Mouse (Mus musculus): ENCODE results near the gene Jph2. TPM values are rescaled to one million over a fixed set of nuclear protein-coding genes. Genes with fewer than 3 reads are reported as not detected.

Jph2 gene
- polyA plus RNA-seq, 1 experiment: 0.02 TPM

DNA sequence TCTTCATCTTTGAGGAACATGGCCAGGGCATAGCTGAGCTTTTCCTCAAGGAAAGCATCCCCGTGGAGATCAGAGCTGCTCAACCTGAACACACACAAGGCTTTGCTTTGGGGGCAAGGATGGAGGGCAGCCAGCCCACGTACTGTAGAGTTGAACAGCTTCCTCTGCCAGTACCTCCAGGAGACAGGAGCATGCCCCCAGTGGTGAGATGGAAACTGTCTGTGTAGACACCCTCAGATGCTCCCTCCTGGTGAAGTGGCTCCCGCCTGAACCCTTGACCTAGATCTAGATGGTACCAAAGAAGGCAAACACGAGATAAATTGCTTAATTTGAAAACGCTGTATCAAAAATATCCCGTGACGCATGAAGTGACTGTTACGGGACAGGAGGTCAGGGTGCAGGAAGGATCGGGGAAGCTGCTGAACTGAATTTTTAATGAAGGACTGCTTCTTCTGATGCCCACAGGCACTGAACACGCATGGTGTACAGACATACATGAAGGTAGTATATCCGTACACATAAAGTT lies 87.6 kb downstream of the Jph2 start:
- TF ChIP-seq GATA1 (IDR thresholded peaks at IDR 0.05; ENCODE audit: low read length): no peak

DNA sequence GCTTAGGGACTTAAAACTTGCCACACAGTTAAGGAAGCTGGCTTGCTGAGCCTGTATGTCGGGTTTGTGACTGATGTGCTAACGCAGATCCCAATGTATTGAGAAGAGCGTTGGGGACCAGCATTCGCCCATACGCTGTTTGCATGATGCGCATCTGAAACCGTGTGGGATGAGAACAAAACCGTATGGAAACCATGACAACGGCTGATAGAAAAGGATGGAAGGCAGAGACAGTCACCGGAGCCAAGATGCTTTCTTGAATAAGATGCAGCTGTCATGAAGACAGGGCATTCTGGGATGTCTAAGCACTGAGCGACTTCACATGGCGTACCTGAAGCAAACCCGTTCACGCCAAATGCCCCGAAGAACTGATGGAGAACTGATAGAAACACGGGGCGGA lies 88.4 kb downstream of the Jph2 start:
- TF ChIP-seq GATA1 (IDR thresholded peaks at IDR 0.05; ENCODE audit: low read length): no peak

DNA sequence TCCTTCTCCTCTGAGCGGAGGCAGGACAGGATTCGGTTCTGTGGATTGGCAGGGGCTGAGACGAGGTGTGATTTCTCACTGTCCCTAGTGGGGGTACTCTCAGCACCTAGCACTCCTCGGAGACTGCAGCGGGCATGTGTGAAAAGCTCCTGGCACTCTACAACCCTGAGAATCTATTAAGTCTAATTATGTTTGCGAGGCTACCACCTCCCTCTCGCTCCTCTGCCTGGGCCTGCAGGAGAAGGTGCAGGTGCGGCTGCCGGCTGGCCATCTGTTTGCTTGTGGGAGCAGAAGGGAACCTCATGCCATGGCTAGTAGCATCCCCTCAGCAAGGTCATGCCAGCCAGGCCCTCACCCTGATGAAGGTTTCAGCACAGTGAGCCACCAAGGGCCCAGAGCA lies 94.8 kb downstream of the Jph2 start:
- no peak for TF ChIP-seq GATA1 (IDR thresholded peaks at IDR 0.05; ENCODE audit: low read length)

DNA sequence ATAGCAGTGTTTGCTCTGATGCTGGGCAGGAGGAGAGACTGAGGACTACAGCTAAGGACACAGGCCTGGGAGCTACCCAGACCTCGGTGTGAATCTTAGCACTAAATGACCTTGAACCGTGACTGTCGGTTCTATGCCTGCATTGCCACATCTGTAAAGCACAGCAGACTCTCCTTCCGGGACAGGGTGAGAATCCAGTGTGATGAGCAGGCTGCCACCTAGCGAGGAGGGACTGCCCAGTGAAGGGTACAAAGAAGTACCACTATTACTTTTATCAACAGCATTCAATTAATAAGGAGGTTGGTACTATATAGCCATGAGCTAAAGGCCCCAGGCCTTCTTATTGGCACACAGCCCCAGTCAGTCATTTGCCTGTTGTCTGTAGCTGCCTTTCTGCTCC lies 96.2 kb downstream of the Jph2 start:
- no peak for TF ChIP-seq GATA1 (IDR thresholded peaks at IDR 0.05; ENCODE audit: low read length)

DNA sequence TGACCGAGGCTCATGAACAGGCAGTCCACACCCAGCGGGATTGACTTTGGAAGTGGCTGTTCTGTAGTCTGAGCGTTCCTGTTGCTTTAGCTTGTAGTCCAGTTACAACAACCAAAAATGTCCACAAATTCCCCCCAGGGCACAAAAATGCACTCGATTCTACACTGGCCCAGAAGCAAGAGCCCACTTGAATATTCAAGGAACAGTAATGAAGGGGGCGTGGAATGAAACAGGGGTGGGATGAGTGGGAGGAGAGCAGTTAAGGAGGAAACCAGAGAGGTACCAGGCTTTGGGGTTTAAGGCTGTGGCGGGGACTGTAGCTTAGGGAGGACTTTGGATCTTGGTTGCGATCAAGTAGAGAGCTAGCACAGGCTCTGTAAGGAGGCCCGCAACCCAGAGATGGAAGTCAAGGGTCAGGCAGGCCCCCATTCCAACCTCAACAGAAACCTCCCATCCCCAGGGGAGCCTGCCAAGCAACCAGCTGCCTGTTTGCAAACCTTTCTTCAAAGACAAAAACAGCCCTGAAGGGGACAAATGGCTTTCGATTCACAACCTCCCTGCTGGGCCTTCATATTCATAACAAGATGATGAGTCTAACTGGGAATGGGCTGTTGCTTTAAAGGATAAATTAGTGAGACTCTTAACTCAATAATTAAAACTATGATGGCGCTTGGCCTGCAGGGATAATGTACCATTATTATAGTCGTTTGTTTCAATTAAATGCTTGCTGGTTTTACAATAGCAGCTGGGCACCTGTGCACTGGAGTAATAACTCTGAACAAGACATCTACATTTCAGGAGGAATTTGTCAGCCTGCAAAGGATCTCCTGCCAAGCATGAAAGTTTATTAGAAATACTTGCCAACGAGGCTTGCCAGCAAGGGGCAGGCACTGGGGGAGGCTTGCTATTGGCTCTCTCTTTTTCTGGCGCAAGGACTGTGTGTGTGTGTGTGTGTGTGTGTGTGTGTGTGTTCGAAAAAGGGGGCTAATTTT lies 97.4 kb downstream of the Jph2 start:
- TF ChIP-seq GATA1 (IDR thresholded peaks at IDR 0.05; ENCODE audit: low read length): no peak

DNA sequence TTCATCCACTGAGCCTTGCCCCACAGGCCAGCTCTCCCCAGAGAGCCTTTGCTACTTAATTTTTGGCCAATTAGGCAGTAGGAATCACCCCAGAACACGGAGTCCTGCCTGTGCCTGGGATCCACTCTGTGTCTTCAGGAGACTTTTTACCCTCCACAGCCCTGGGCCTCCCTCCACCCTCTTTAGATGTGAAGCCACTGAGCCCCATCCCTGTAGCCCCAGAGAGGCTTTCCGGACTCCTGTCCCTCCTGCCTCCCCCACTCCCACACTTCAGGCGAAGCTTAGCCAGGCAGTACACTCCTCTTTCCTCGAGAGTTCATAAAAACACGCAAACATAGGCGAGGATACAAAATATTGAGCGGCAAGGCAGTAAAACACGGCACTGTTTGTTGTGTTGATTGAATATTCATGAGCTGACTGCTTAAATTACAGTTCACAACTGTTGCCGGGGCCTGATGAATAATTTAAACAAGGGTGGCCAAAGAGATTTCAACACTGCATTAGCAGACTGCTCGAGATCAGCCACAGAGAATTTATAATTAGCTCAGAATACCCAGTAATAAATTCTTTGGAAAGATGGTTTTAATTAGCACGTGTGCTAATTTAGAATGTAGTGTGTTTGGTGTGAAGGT lies 100.7 kb downstream of the Jph2 start:
- no peak for TF ChIP-seq GATA1 (IDR thresholded peaks at IDR 0.05; ENCODE audit: low read length)

DNA sequence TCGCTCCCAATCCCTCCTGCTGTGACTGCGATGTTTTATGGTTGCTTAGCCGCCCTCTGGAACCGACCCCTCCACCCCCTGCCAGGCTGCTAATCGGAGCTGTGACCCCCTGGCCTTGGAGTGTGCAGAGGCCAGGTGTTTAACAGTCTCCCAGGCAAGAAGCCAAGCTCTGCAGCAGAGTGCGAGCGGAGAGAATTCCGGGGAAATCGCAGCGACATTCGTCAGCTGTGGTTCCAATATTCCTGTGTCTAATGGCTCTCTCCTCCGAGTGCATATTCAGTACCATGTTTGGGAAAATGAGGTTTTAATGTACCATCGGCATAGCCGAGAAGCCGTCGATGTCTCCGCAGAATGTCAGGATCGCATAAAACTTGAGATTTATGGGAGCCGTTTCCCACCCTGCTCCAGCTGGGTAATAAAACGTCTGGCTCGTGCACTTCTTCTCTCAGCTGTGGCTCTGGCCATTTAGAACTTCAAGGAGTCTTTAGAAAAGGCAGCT lies 108.9 kb downstream of the Jph2 start:
- TF ChIP-seq GATA1 (IDR thresholded peaks at IDR 0.05; ENCODE audit: low read length): no peak

Other genes with a start within 250 kb of the Jph2 start
- 2.3 and 3.6 TPM in 2 replicates for gene Tox2, start 194.9 kb downstream of the Jph2 start, polyA plus RNA-seq (2012)
- gene Oser1, start 26.7 kb upstream of the Jph2 start, polyA plus RNA-seq (2012): 7.1 and 11.2 TPM in 2 replicates
- gene Gdap1l1, start 40.5 kb upstream of the Jph2 start, polyA plus RNA-seq (2012): not detected in 2 replicates
- 6.0 and 6.7 TPM in 2 replicates for gene Fitm2, start 74.6 kb upstream of the Jph2 start, polyA plus RNA-seq (2012)
- not detected in 2 replicates for gene R3hdml, start 94.3 kb upstream of the Jph2 start, polyA plus RNA-seq (2012)
- not detected in 2 replicates for gene Hnf4a, start 108.8 kb upstream of the Jph2 start, polyA plus RNA-seq (2012)
- 25.6 and 45.3 TPM in 2 replicates for gene Ttpal, start 204.3 kb upstream of the Jph2 start, polyA plus RNA-seq (2012)
- gene Serinc3, start 247.1 kb upstream of the Jph2 start, polyA plus RNA-seq (2012): 6.7 and 10.3 TPM in 2 replicates

All from G1E-ER4 (cell line).